Mouse (Mus musculus) cerebellum, adult 2 months (tissue): Measurements from ENCODE around the gene Dolpp1. TPM values are rescaled to one million over a fixed set of nuclear protein-coding genes. Genes with fewer than 3 reads are reported as not detected.
A peak's percentile ranks its signal among the peaks of the same experiment; 100 is the strongest.

Source experiments
- DNase-seq, 2 experiments: peaks; one replicate each; pipeline ENCODE4 v3.0.0; 2021
- H3K27ac ChIP-seq: fragments of 200-500 bp; 2 replicates; pipeline ENCODE4 v1.5.1; 2012; ENCODE audit warnings: low read length, control low read depth, inconsistent platforms; ENCODE audit not compliant: insufficient read depth
- H3K27me3 ChIP-seq: fragments of 200-500 bp; 2 replicates; pipeline ENCODE4 v1.6.1; 2012; ENCODE audit warnings: inconsistent platforms, mild to moderate bottlenecking, low read length, moderate library complexity; ENCODE audit not compliant: control insufficient read depth, insufficient read depth
- H3K4me1 ChIP-seq: fragments of 200-500 bp; 2 replicates; pipeline ENCODE4 v1.6.1; 2011; ENCODE audit warnings: low read length; ENCODE audit not compliant: control insufficient read depth, insufficient read depth
- H3K4me3 ChIP-seq: fragments of 200-500 bp; replicated peaks from 2 replicates; pipeline ENCODE3; 2011; ENCODE audit warnings: mild to moderate bottlenecking, low read depth, low read length, control low read depth; ENCODE audit not compliant: insufficient read depth
- CTCF ChIP-seq: fragments of 200-500 bp; IDR thresholded peaks from 2 replicates; pipeline ENCODE4 v1.5.1; 2011; ENCODE audit warnings: low read depth, mild to moderate bottlenecking, control low read depth, low read length, moderate library complexity, borderline replicate concordance; ENCODE audit not compliant: insufficient read depth
- POLR2A ChIP-seq: fragments of 200-500 bp; IDR thresholded peaks from 2 replicates; pipeline ENCODE4 v1.6.1; 2011; ENCODE audit warnings: low read length, control low read depth, borderline replicate concordance; ENCODE audit not compliant: insufficient read depth
- WGBS: fragments of 180-500 bp; shearing (Covaris S2); methylation state at CpG from one replicate; pipeline ENCODE4 v1.1.7; 2018; 5-methylcytosine and 5-hydroxymethylcytosine counted together
- polyA plus RNA-seq: library from polyadenylated mRNA; depleted of rRNA; stranded (reverse); fragments of >200 nt; gene quantifications from 2 replicates; pipeline ENCODE4 v1.2.3, GENCODE M21; 2012

Dolpp1 gene
- polyA plus RNA-seq, 1 experiment = 55.9 TPM

GRCm38 (mm10) chr2:30356906-30357305 is 35.1 kb upstream of the Dolpp1 start:
- TF ChIP-seq CTCF = no peak
- no peak for TF ChIP-seq POLR2A
- H3K27me3 ChIP-seq = no peaks in the 10 kb centered on the region
- peak overlapping the region; percentile 72 for H3K4me3 ChIP-seq
- DNase-seq = no peak
- peak overlapping the region; percentile 96 for H3K27ac ChIP-seq
- WGBS = 32% methylated on average over 9 of the region's 9 CpGs
- peaks cover 42% of the 10 kb centered on the region for H3K4me1 ChIP-seq

- H3K27ac ChIP-seq = peak overlapping the region; percentile 96
- 8% methylated on average over 8 of the region's 8 CpGs for WGBS
- TF ChIP-seq CTCF (no peak), POLR2A (no peak)
- DNase-seq = peak in 1 of 2 experiments; percentile 71
- no peaks in the 10 kb centered on the region for H3K27me3 ChIP-seq
- peaks cover 42% of the 10 kb centered on the region for H3K4me1 ChIP-seq
- H3K4me3 ChIP-seq = peak overlapping the region; percentile 72
These were observed 34.2 kb upstream of the Dolpp1 start for GRCm38 (mm10) chr2:30357552-30358510.

GRCm38 (mm10) chr2:30358533-30359531 is 33.2 kb upstream of the Dolpp1 start, which contains the start of gene Sh3glb2:
Sh3glb2 (minus strand) TSS chr2:30359337.
- DNase-seq = peak; percentile 88 to 91
- no peaks in the 10 kb centered on the region for H3K27me3 ChIP-seq
- peaks cover 38% of the 10 kb centered on the region for H3K4me1 ChIP-seq
- H3K27ac ChIP-seq = peak within 1 kb of the TSS; percentile 96
- peak; percentile 37; the same call in 1 of the 2 replicates for TF ChIP-seq CTCF
- TF ChIP-seq POLR2A = peak; percentile 3; the same call in 1 of the 2 replicates
- peak within 1 kb of the TSS; percentile 72 for H3K4me3 ChIP-seq
- 1% methylated on average over 67 of the region's 73 CpGs for WGBS

- peaks cover 30% of the 10 kb centered on the region for H3K4me1 ChIP-seq
- no peak for TF ChIP-seq POLR2A
- no peak for TF ChIP-seq CTCF
- no peak overlapping the region for H3K27ac ChIP-seq
- H3K4me3 ChIP-seq = no peak overlapping the region
- 66% methylated on average over 10 of the region's 10 CpGs for WGBS
- DNase-seq = no peak
- H3K27me3 ChIP-seq = no peaks in the 10 kb centered on the region
These were observed 31.4 kb upstream of the Dolpp1 start for GRCm38 (mm10) chr2:30360626-30361025.

- peaks cover 18% of the 10 kb centered on the region for H3K4me1 ChIP-seq
- no peak for DNase-seq
- no peak overlapping the region for H3K4me3 ChIP-seq
- 73% methylated on average over 5 of the region's 5 CpGs for WGBS
- no peak overlapping the region for H3K27ac ChIP-seq
- no peaks in the 10 kb centered on the region for H3K27me3 ChIP-seq
- TF ChIP-seq POLR2A (no peak), CTCF (no peak)
These were observed 29.2 kb upstream of the Dolpp1 start for GRCm38 (mm10) chr2:30362865-30363264.

GRCm38 (mm10) chr2:30363773-30364650 is 28.0 kb upstream of the Dolpp1 start, which contains the start of gene Miga2:
Miga2 (plus strand) TSS chr2:30364233.
- under 1% methylated on average over 54 of the region's 54 CpGs for WGBS

More at GRCm38 (mm10) chr2:30363773-30364650, 28.0 kb upstream of the Dolpp1 start, which contains the start of gene Miga2:
- peak within 1 kb of the TSS; percentile 96 for H3K4me3 ChIP-seq
- H3K27ac ChIP-seq = peak within 1 kb of the TSS; percentile 38
- peaks cover 16% of the 10 kb centered on the region for H3K4me1 ChIP-seq
- peak; percentile 99 to 100 for DNase-seq
- H3K27me3 ChIP-seq = no peaks in the 10 kb centered on the region
- TF ChIP-seq CTCF (no peak), POLR2A (peak; percentile 72)
